Mouse (Mus musculus) stomach, postnatal 0 days (tissue): ENCODE measurements at regions not wholly inside any gene's neighbourhood (a gene's known extent, or its start where the extent isn't known, plus 50 kb on each side); places are given as distances from the start of the nearest gene placed in this dataset.

Source experiments
- CTCF ChIP-seq: IDR thresholded peaks from 2 replicates; pipeline ENCODE4 v1.5.1; 2016; ENCODE audit warnings: antibody characterized with exemption, low read depth, mild to moderate bottlenecking, moderate library complexity
- EP300 ChIP-seq: optimal IDR thresholded peaks from 2 replicates; pipeline ENCODE3; 2016; ENCODE audit warnings: antibody characterized with exemption

GRCm38 (mm10) chr10:44849016-44849415 lies 218.0 kb upstream of the Prep start:
- TF ChIP-seq CTCF (no peak), EP300 (no peak)
